Mouse (Mus musculus) kidney, embryonic 14.5 days (tissue): ENCODE data around the gene Cd101. TPM values are rescaled to one million over a fixed set of nuclear protein-coding genes. Genes with fewer than 3 reads are reported as not detected.

ENCODE experiments used
- ATAC-seq: fragments of 200-750 bp; cut with Nextera tagmentation; 2 replicates; pipeline ENCODE4 v1.8.0; 2017; ENCODE audit warnings: moderate number of reproducible peaks, mild to moderate bottlenecking, moderate TSS enrichment, moderate library complexity; ENCODE audit not compliant: low FRiP score, low TSS enrichment
- H3K27ac ChIP-seq: fragments of 300-500 bp; sonication (generic); 2 replicates; pipeline ENCODE4 v1.5.1; 2014; ENCODE audit warnings: low read depth, mild to moderate bottlenecking, low read length, moderate library complexity, mixed read lengths
- H3K27me3 ChIP-seq: fragments of 300-500 bp; sonication (generic); 2 replicates; pipeline ENCODE4 v1.6.1; 2014; ENCODE audit warnings: mild to moderate bottlenecking, low read length; ENCODE audit not compliant: control insufficient read depth, insufficient read depth
- H3K36me3 ChIP-seq: fragments of 300-500 bp; sonication (generic); 2 replicates; pipeline ENCODE4 v1.6.1; 2014; ENCODE audit warnings: low read length, mixed read lengths; ENCODE audit not compliant: control insufficient read depth, insufficient read depth
- H3K4me1 ChIP-seq: fragments of 300-500 bp; sonication (generic); 2 replicates; pipeline ENCODE4 v1.6.1; 2014; ENCODE audit warnings: low read length, mixed read lengths; ENCODE audit not compliant: control insufficient read depth, insufficient read depth
- H3K4me2 ChIP-seq: fragments of 300-500 bp; sonication (generic); replicated peaks from 2 replicates; pipeline ENCODE4 v1.6.1; 2014; ENCODE audit warnings: low read depth, mild to moderate bottlenecking, low read length
- H3K4me3 ChIP-seq: fragments of 300-500 bp; sonication (generic); 2 replicates; pipeline ENCODE4 v1.5.1; 2014; ENCODE audit warnings: mild to moderate bottlenecking, low read length
- H3K9ac ChIP-seq: fragments of 300-500 bp; sonication (generic); 2 replicates; pipeline ENCODE4 v1.6.1; 2014; ENCODE audit warnings: low read depth, mild to moderate bottlenecking, low read length, moderate library complexity
- H3K9me3 ChIP-seq: fragments of 300-500 bp; sonication (generic); 2 replicates; pipeline ENCODE4 v1.6.1; 2016; ENCODE audit warnings: low read length; ENCODE audit not compliant: control insufficient read depth
- WGBS: fragments of 180-500 bp; shearing (Covaris S2); extraction: QIAGEN DNeasy Blood & Tissue Kit; methylation state at CpG from one replicate; pipeline ENCODE4 v1.1.7; 2014; 5-methylcytosine and 5-hydroxymethylcytosine counted together
- polyA plus RNA-seq: library from polyadenylated mRNA; unstranded; fragments of >200 nt; fragmentation: Nextera tagmentation; extraction: Ambion mirVana; gene quantifications from 2 replicates; pipeline ENCODE4 v1.2.1, GENCODE M21; 2014

Gene Cd101
- polyA plus RNA-seq, 1 experiment from 2014 or later = not detected

GRCm38 (mm10) chr3:101031456-101032142, 2.2 kb upstream of the Cd101 start:
- Histone ChIP-seq H3K9ac (no peak overlapping the region), H3K4me1 (0 out of 2 replicates have a peak, but pooled peaks cover 3% of the 10 kb centered on the region), H3K27me3 (no peaks in the 10 kb centered on the region), H3K4me2 (no peak overlapping the region), H3K4me3 (no peak overlapping the region), H3K9me3 (no peaks in the 10 kb centered on the region), H3K27ac (no peak overlapping the region), H3K36me3 (no peaks in the 10 kb centered on the region)
- no peak for ATAC-seq
- 40% methylated on average over 7 of the region's 7 CpGs for WGBS

GRCm38 (mm10) chr3:101030630-101031029, 1.3 kb upstream of the Cd101 start:
- ATAC-seq = no peak
- H3K27ac ChIP-seq = no peak overlapping the region
- WGBS = 88% methylated on average over 1 of the region's 1 CpGs
- H3K4me3 ChIP-seq = no peak overlapping the region
- no peaks in the 10 kb centered on the region for H3K27me3 ChIP-seq
- H3K9me3 ChIP-seq = no peaks in the 10 kb centered on the region
- H3K9ac ChIP-seq = no peak overlapping the region
- H3K4me2 ChIP-seq = no peak overlapping the region
- 0 out of 2 replicates have a peak, but pooled peaks cover 3% of the 10 kb centered on the region for H3K4me1 ChIP-seq
- no peaks in the 10 kb centered on the region for H3K36me3 ChIP-seq

DNA sequence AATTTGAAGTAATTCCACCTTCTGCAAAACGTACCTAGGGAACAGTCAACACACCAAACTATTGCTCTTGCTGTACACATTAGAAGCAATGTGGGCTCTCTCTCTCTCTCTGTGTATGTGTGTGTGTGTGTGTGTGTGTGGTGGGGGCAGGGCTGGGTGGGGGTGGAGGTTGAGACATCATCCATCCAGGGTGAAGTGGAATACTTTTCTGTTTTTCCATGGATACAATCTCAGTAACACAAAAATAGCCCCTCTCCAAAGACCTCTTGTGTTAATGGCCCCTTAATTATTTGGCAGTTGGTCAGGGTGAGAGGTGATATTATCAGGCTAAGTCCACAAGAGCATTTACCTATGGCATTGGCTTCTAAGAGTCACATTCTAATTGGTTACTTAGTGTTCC, 2.6 kb downstream of the Cd101 start:
- Histone ChIP-seq H3K9me3 (no peaks in the 10 kb centered on the region), H3K27ac (no peak overlapping the region)
- WGBS = 80% methylated on average over 1 of the region's 1 CpGs

GRCm38 (mm10) chr3:101022967-101023366, 6.4 kb downstream of the Cd101 start:
- no peak for ATAC-seq

More for the DNA sequence above, 2.6 kb downstream of the Cd101 start:
- Histone ChIP-seq H3K9ac (no peak overlapping the region), H3K4me3 (no peak overlapping the region), H3K27me3 (no peaks in the 10 kb centered on the region), H3K4me1 (0 out of 2 replicates have a peak, but pooled peaks cover 3% of the 10 kb centered on the region), H3K4me2 (no peak overlapping the region), H3K36me3 (no peaks in the 10 kb centered on the region)
- ATAC-seq = no peak

DNA sequence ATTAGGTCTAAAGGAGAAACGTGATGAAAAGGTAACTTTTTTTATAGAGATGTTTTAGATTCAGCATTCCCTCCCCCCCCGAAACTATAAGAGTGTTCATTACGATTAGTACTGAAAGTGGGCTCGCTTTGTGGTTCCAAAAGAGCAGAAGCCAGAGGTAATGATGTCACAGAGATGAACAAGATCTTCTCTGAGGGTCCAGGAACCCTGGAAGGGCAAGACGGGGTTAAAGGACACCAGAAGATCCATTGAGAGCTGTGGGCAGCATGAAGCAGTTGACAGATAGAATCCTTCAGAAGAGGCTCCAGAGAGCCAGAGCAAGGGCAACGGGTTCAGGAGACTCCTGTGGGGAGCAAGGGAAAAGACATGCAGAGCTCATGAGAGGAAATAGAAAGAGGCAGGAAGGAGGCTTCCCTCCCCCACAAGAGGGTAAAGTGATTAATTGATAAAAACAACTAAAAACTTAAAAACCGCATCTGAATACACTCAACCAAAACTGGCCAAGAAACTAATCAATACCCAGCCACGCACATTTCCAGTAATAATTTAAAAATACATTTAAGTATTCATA, 7.8 kb downstream of the Cd101 start:
- Histone ChIP-seq H3K9me3 (no peaks in the 10 kb centered on the region), H3K27ac (no peak overlapping the region), H3K27me3 (no peaks in the 10 kb centered on the region), H3K9ac (no peak overlapping the region), H3K4me1 (no peaks in the 10 kb centered on the region), H3K4me2 (no peak overlapping the region), H3K36me3 (no peaks in the 10 kb centered on the region), H3K4me3 (no peak overlapping the region)
- ATAC-seq = no peak
- WGBS = 70% methylated on average over 8 of the region's 8 CpGs

More at GRCm38 (mm10) chr3:101022967-101023366, 6.4 kb downstream of the Cd101 start:
- Histone ChIP-seq H3K9me3 (no peaks in the 10 kb centered on the region), H3K27me3 (no peaks in the 10 kb centered on the region), H3K4me1 (no peaks in the 10 kb centered on the region), H3K4me2 (no peak overlapping the region), H3K4me3 (no peak overlapping the region), H3K9ac (no peak overlapping the region), H3K36me3 (no peaks in the 10 kb centered on the region), H3K27ac (no peak overlapping the region)
- WGBS = 90% methylated on average over 6 of the region's 6 CpGs

- H3K4me1 ChIP-seq = no peaks in the 10 kb centered on the region
- H3K9me3 ChIP-seq = no peaks in the 10 kb centered on the region
- H3K4me2 ChIP-seq = no peak overlapping the region
- no peak overlapping the region for H3K27ac ChIP-seq
- H3K36me3 ChIP-seq = no peaks in the 10 kb centered on the region
- WGBS = 88% methylated on average over 5 of the region's 5 CpGs
- no peak for ATAC-seq
- no peaks in the 10 kb centered on the region for H3K27me3 ChIP-seq
- H3K9ac ChIP-seq = no peak overlapping the region
- no peak overlapping the region for H3K4me3 ChIP-seq
These were observed 8.3 kb downstream of the Cd101 start for GRCm38 (mm10) chr3:101021073-101021472.

DNA sequence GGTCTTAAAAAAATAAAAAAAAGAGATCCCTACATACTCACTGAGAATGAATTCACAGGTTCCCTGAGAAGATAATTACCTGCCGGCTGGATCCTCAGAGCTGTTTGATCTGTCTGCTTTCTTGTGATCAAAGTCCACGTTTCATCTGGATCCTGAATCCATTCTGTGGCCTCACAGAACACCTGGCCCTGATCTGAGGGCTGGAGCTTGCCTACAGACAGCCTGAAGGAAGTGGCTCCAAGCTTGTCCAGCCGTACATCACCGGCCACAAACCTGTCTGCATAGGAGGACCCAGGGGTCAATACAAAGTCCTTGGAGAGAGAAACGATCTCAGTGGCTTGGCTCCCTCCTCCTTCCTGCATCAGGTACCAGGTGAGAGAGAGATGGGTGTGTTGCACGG, 10.9 kb downstream of the Cd101 start:
- H3K4me1 ChIP-seq = no peaks in the 10 kb centered on the region

DNA sequence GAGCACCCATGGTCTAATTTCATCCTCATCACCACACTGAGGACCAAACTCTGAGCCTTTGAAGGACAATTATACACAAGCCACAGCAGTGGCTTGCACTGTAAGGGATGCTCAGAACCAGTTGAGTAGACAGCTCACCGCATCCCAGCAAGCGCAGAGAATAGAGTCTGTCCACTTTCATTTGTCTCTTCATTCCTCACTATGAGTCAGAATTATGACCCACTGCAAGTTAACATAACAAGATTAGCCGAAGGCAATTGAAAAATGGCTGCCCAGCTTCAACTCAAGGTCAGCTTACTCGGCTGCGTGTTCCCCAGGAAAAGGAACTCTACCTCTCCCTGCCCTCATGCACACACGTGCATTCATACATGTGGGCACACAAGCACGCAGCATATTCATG, 13.3 kb downstream of the Cd101 start:
- 83% methylated on average over 7 of the region's 7 CpGs for WGBS

More for the DNA sequence above, 10.9 kb downstream of the Cd101 start:
- Histone ChIP-seq H3K36me3 (no peaks in the 10 kb centered on the region), H3K9me3 (no peaks in the 10 kb centered on the region), H3K9ac (no peak overlapping the region), H3K4me3 (no peak overlapping the region), H3K27ac (no peak overlapping the region), H3K27me3 (no peaks in the 10 kb centered on the region), H3K4me2 (no peak overlapping the region)
- no peak for ATAC-seq
- WGBS = 51% methylated on average over 6 of the region's 6 CpGs

DNA sequence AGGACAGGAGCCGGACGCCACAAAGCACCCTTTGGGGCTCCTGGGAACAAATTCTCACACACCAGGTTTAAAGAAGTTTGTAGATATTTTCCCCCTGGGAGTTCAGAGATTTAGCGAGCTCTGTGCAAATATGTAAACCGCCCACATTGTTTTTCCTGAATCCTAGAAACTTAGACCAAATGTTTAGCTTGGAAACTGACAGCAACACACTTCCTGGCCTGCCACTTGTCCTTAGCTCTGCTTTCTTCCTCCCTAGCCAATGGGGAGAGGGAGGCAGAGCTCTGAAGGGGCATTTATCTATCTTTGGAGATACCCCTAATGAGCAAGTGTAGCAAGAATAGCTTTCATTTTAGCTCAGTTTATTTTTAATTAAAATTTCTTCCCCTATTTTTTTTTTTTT, 14.1 kb downstream of the Cd101 start:
- H3K27ac ChIP-seq = no peak overlapping the region; the same call in 1 of the 2 replicates
- no peaks in the 10 kb centered on the region for H3K9me3 ChIP-seq
- no peaks in the 10 kb centered on the region for H3K36me3 ChIP-seq
- no peaks in the 10 kb centered on the region for H3K4me1 ChIP-seq
- no peak overlapping the region for H3K9ac ChIP-seq
- 40% methylated on average over 4 of the region's 4 CpGs for WGBS
- no peak overlapping the region for H3K4me3 ChIP-seq
- H3K4me2 ChIP-seq = no peak overlapping the region
- H3K27me3 ChIP-seq = no peaks in the 10 kb centered on the region
- no peak for ATAC-seq

More for the DNA sequence above, 13.3 kb downstream of the Cd101 start:
- Histone ChIP-seq H3K4me2 (no peak overlapping the region), H3K4me3 (no peak overlapping the region), H3K9ac (no peak overlapping the region), H3K27ac (no peak overlapping the region), H3K9me3 (no peaks in the 10 kb centered on the region), H3K36me3 (no peaks in the 10 kb centered on the region), H3K4me1 (no peaks in the 10 kb centered on the region), H3K27me3 (no peaks in the 10 kb centered on the region)
- ATAC-seq = no peak
